Mouse (Mus musculus): ENCODE results near the gene Ogfod2.

DNA sequence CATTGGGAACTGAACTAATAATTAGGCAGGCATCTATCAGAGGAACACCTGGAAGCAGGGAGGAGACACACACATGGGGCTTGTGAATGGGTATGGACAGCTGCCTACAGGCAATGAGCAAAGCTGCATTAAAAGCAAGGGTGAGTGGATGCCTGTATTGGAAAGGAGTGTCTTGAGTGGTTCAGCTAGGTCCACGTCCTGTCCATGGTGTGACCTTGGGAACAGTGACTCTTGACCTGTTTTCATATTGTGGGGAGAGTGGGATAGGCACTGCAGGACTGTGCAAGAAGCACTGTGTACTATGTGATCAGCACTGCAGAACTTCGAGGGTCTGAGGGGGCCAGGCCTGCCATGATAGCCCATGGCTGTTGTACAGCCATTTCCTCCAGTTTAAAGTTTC, 13.2 kb upstream of the Ogfod2 start:
- TF ChIP-seq CTCF (IDR thresholded peaks at IDR 0.05; ENCODE audit: low read depth) (no peak), EP300 (IDR thresholded peaks at IDR 0.05; ENCODE audit: low read depth) (no peak)
